Mouse (Mus musculus) liver, embryonic 15.5 days (tissue): ENCODE results near the gene Tmem176b. TPM values are rescaled to one million over a fixed set of nuclear protein-coding genes. Genes with fewer than 3 reads are reported as not detected.

Experiments used
- ATAC-seq: fragments of 200-750 bp; cut with Nextera tagmentation; 2 replicates; pipeline ENCODE4 v1.8.0; 2017; ENCODE audit warnings: moderate number of reproducible peaks, mild to moderate bottlenecking, moderate library complexity; ENCODE audit not compliant: insufficient read depth
- H3K27ac ChIP-seq: fragments of 300-500 bp; sonication (generic); replicated peaks from 2 replicates; pipeline ENCODE4 v1.5.1; 2015; ENCODE audit warnings: mild to moderate bottlenecking, inconsistent platforms
- H3K27me3 ChIP-seq: fragments of 300-500 bp; sonication (generic); 2 replicates; pipeline ENCODE4 v1.6.1; 2015; ENCODE audit warnings: mild to moderate bottlenecking, inconsistent platforms
- H3K36me3 ChIP-seq: fragments of 300-500 bp; sonication (generic); replicated peaks from 2 replicates; pipeline ENCODE4 v1.6.1; 2015; ENCODE audit warnings: moderate library complexity, mild to moderate bottlenecking, inconsistent platforms
- H3K4me1 ChIP-seq: fragments of 300-500 bp; sonication (generic); replicated peaks from 2 replicates; pipeline ENCODE4 v1.6.1; 2015; ENCODE audit warnings: inconsistent platforms
- H3K4me2 ChIP-seq: fragments of 300-500 bp; sonication (generic); 2 replicates; pipeline ENCODE4 v1.6.1; 2015; ENCODE audit warnings: moderate library complexity, mild to moderate bottlenecking, inconsistent platforms
- H3K4me3 ChIP-seq: fragments of 300-500 bp; sonication (generic); replicated peaks from 2 replicates; pipeline ENCODE4 v1.5.1; 2015; ENCODE audit warnings: mild to moderate bottlenecking, inconsistent platforms
- H3K9ac ChIP-seq: fragments of 300-500 bp; sonication (generic); 2 replicates; pipeline ENCODE4 v1.6.1; 2015; ENCODE audit warnings: moderate library complexity, mild to moderate bottlenecking, inconsistent platforms
- H3K9me3 ChIP-seq: fragments of 300-500 bp; sonication (generic); replicated peaks from 2 replicates; pipeline ENCODE4 v1.6.1; 2016; ENCODE audit warnings: inconsistent platforms
- WGBS: fragments of 180-500 bp; shearing (Covaris S2); methylation state at CpG from one replicate; pipeline ENCODE4 v1.1.7; 2015; ENCODE audit warnings: mixed read lengths; ENCODE audit not compliant: insufficient replicate concordance; 5-methylcytosine and 5-hydroxymethylcytosine counted together
- polyA plus RNA-seq: library from polyadenylated mRNA; unstranded; fragments of >200 nt; fragmentation: Nextera tagmentation; extraction: Ambion mirVana; gene quantifications from 2 replicates; pipeline ENCODE4 v1.2.1, GENCODE M21; 2015

Gene Tmem176b
- polyA plus RNA-seq, 1 experiment from 2014 or later, result 182 TPM

DNA sequence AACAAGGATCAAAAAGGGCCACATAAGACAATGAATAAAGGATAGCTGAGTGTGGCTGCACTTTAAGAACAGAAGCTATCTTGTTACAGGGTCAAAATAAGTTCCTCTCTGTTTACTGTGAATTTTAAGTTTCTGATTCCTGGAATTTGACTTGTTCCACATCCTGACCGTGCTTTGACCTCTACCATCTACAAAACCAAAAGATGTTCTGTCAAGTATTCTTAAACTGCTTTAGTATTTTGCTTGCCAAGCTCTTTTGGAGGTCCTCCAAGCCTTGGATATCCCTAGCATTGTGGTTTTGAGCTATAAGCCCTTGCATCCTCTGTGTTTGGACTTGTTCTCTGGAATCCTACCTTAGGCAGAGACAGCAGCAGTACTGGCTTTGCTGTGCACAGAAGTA, 56.1 kb downstream of the Tmem176b start:
- ATAC-seq, result no peak
- no peak overlapping the region for H3K9ac ChIP-seq
- no peaks in the 10 kb centered on the region for H3K27me3 ChIP-seq
- H3K4me1 ChIP-seq, result no peaks in the 10 kb centered on the region
- no peaks in the 10 kb centered on the region for H3K36me3 ChIP-seq
- no peak overlapping the region for H3K4me2 ChIP-seq
- no peaks in the 10 kb centered on the region for H3K9me3 ChIP-seq
- WGBS, result 24% methylated on average over 1 of the region's 1 CpGs
- no peak overlapping the region for H3K4me3 ChIP-seq
- no peak overlapping the region for H3K27ac ChIP-seq

- no peaks in the 10 kb centered on the region for H3K27me3 ChIP-seq
- no peaks in the 10 kb centered on the region for H3K4me1 ChIP-seq
- H3K4me2 ChIP-seq, result no peak overlapping the region
- WGBS, result 55% methylated on average over 1 of the region's 1 CpGs
- no peak overlapping the region for H3K9ac ChIP-seq
- no peaks in the 10 kb centered on the region for H3K36me3 ChIP-seq
- no peaks in the 10 kb centered on the region for H3K9me3 ChIP-seq
- no peak overlapping the region for H3K4me3 ChIP-seq
- ATAC-seq, result no peak
- H3K27ac ChIP-seq, result no peak overlapping the region
These were observed 56.9 kb downstream of the Tmem176b start for GRCm38 (mm10) chr6:48784406-48784805.

Other genes starting within 250 kb of the Tmem176b start
- gene Repin1, start 247.6 kb downstream of the Tmem176b start, polyA plus RNA-seq, result 9.9 and 12.4 TPM in 2 replicates
- not detected in 2 replicates for gene Gm44965, start 247.6 kb downstream of the Tmem176b start, polyA plus RNA-seq
- gene Zfp775, start 239.4 kb downstream of the Tmem176b start, polyA plus RNA-seq, result 1.7 and 1.9 TPM in 2 replicates
- gene AI854703, start 214.7 kb downstream of the Tmem176b start, polyA plus RNA-seq, result 0.18 and 0.24 TPM in 2 replicates
- 0.81 and 0.92 TPM in 2 replicates for gene Gimap8, start 194.3 kb downstream of the Tmem176b start, polyA plus RNA-seq
- 7.5 and 9.5 TPM in 2 replicates for gene Gimap9, start 165.4 kb downstream of the Tmem176b start, polyA plus RNA-seq
- gene Gimap4, start 156.9 kb downstream of the Tmem176b start, polyA plus RNA-seq, result 10.3 and 10.8 TPM in 2 replicates
- 7.9 and 9.0 TPM in 2 replicates for gene Gimap6, start 133.3 kb downstream of the Tmem176b start, polyA plus RNA-seq
- gene Gm28053, start 122.9 kb downstream of the Tmem176b start, polyA plus RNA-seq, result 0.97 TPM in 1 of 2 replicates, not detected in the other
- gene Gimap7, start 122.9 kb downstream of the Tmem176b start, polyA plus RNA-seq, result 0.07 TPM in 1 of 2 replicates, not detected in the other
- gene Gimap1, start 102.4 kb downstream of the Tmem176b start, polyA plus RNA-seq, result 5.4 and 6.8 TPM in 2 replicates
- gene Gimap5, start 95.3 kb downstream of the Tmem176b start, polyA plus RNA-seq, result 2.7 and 3.1 TPM in 2 replicates
- 0.05 and 0.30 TPM in 2 replicates for gene Gimap3, start 70.6 kb downstream of the Tmem176b start, polyA plus RNA-seq
- gene Tmem176a, start 577 bp downstream of the Tmem176b start, polyA plus RNA-seq, result 119 and 143 TPM in 2 replicates
- gene Aoc1, start 31.4 kb upstream of the Tmem176b start, polyA plus RNA-seq, result not detected in 2 replicates
- gene 1600015I10Rik, start 88.4 kb upstream of the Tmem176b start, polyA plus RNA-seq, result not detected in 2 replicates
- gene Doxl2, start 133.5 kb upstream of the Tmem176b start, polyA plus RNA-seq, result not detected in 2 replicates
- not detected in 2 replicates for gene Svs1, start 145.4 kb upstream of the Tmem176b start, polyA plus RNA-seq
- gene Gpnmb, start 195.1 kb upstream of the Tmem176b start, polyA plus RNA-seq, result 0.52 and 0.64 TPM in 2 replicates
- 26.8 and 33.3 TPM in 2 replicates for gene Malsu1, start 232.3 kb upstream of the Tmem176b start, polyA plus RNA-seq